Comparison of ENCODE assay signal across 17 mouse cellular contexts in genomic region chr19:36909150-36909549, GRCm38 (mm10).
"Had no signal": no experiment of that assay in that cellular context is flagged by ENCODE, and none has a peak within 500 bp of the region (broad histone marks: within the 10 kb centered on the region; RNA-seq: fewer than 3 reads in every experiment).

No protein-coding gene starts in this region.

- H3K4me3 ChIP-seq: heart, embryonic 12.5 days; heart, embryonic 13.5 days; heart, embryonic 15.5 days; hindbrain, embryonic 10.5 days; hindbrain, embryonic 12.5 days; hindbrain, embryonic 13.5 days; hindbrain, embryonic 15.5 days; intestine, embryonic 15.5 days; kidney, embryonic 15.5 days; layer of hippocampus, adult 2 months; left cerebral cortex, adult 2 months had no signal

- H3K9ac ChIP-seq: heart, embryonic 12.5 days; heart, embryonic 13.5 days; heart, embryonic 15.5 days; hindbrain, embryonic 12.5 days; hindbrain, embryonic 13.5 days; hindbrain, embryonic 14.5 days; hindbrain, embryonic 15.5 days; intestine, embryonic 15.5 days; kidney, embryonic 15.5 days had no signal

- H3K9me3 ChIP-seq: heart, embryonic 12.5 days; heart, embryonic 13.5 days; heart, embryonic 15.5 days; hindbrain, embryonic 12.5 days; hindbrain, embryonic 13.5 days; hindbrain, embryonic 15.5 days; intestine, embryonic 15.5 days; kidney, embryonic 15.5 days had no signal

- H3K27ac ChIP-seq: heart, embryonic 13.5 days; heart, embryonic 15.5 days; hindbrain, embryonic 12.5 days; hindbrain, embryonic 14.5 days; hindbrain, embryonic 15.5 days; hindbrain, postnatal 0 days; intestine, embryonic 15.5 days; kidney, embryonic 15.5 days; kidney, postnatal 0 days had no signal

- DNase-seq: layer of hippocampus, adult 9-11 months; layer of hippocampus, postnatal 36 days had no signal

- H3K4me1 ChIP-seq: intestine, embryonic 15.5 days had no signal

- H3K27me3 ChIP-seq: heart, embryonic 12.5 days; heart, embryonic 13.5 days; heart, embryonic 15.5 days; hindbrain, embryonic 15.5 days; intestine, embryonic 15.5 days; kidney, embryonic 15.5 days had no signal

- H3K4me2 ChIP-seq: heart, embryonic 11.5 days; heart, embryonic 12.5 days; heart, embryonic 13.5 days; heart, embryonic 15.5 days; hindbrain, embryonic 12.5 days; hindbrain, embryonic 13.5 days; hindbrain, embryonic 14.5 days; hindbrain, embryonic 15.5 days; intestine, embryonic 15.5 days; kidney, embryonic 15.5 days had no signal

- H3K36me3 ChIP-seq: heart, embryonic 12.5 days; heart, embryonic 13.5 days; heart, embryonic 15.5 days; hindbrain, embryonic 10.5 days; hindbrain, embryonic 12.5 days; hindbrain, embryonic 13.5 days; hindbrain, embryonic 15.5 days; intestine, embryonic 15.5 days; kidney, embryonic 15.5 days had no signal
